Mouse (Mus musculus): Measurements from ENCODE around the gene Itga10. TPM values are rescaled to one million over a fixed set of nuclear protein-coding genes. Genes with fewer than 3 reads are reported as not detected.
A peak's percentile ranks its signal among the peaks of the same experiment; 100 is the strongest.
"Not testable (repeated sequence)": the region's sequence is repeated elsewhere in the genome, so short reads cannot be mapped to it uniquely, and the experiment has no call there.

Itga10 gene
- polyA plus RNA-seq, 1 experiment from 2014 or later, result 1.1 TPM

DNA sequence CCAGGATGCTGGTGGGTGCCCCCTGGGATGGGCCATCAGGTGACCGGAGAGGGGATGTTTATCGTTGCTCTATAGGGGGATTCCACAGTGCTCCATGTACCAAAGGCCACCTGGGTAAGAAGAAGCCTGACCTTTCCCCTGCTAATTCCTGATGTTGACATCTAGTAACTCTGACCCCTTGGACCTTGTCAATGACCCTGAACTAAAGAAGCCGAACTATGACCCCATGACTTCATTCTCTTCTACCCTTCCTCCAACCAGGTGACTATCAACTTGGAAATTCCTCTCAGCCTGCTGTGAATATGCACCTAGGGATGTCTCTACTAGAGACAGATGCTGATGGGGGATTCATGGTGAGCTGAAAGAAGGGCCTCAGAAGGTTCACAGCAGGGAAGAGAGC is 2.0 kb downstream of the Itga10 start:
- Histone ChIP-seq H3K27me3 (ENCODE audit: control insufficient read depth, insufficient read depth, low read length) (no peaks in the 10 kb centered on the region), H3K27ac (ENCODE audit: low read depth, low read length) (no peak overlapping the region), H3K4me2 (replicated peaks; ENCODE audit: low read depth, low read length) (no peak overlapping the region), H3K9me3 (ENCODE audit: control insufficient read depth, low read length) (no peaks in the 10 kb centered on the region), H3K9ac (ENCODE audit: low read depth, low read length) (no peak overlapping the region), H3K4me1 (ENCODE audit: control insufficient read depth, insufficient read depth, low read length) (no peaks in the 10 kb centered on the region), H3K36me3 (ENCODE audit: control insufficient read depth, insufficient read depth, low read length) (peaks cover 17% of the 10 kb centered on the region), H3K4me3 (ENCODE audit: low read length) (no peak overlapping the region)
- no peak for ATAC-seq (ENCODE audit: low FRiP score, low TSS enrichment)
- WGBS, result 75% methylated on average over 3 of the region's 3 CpGs

DNA sequence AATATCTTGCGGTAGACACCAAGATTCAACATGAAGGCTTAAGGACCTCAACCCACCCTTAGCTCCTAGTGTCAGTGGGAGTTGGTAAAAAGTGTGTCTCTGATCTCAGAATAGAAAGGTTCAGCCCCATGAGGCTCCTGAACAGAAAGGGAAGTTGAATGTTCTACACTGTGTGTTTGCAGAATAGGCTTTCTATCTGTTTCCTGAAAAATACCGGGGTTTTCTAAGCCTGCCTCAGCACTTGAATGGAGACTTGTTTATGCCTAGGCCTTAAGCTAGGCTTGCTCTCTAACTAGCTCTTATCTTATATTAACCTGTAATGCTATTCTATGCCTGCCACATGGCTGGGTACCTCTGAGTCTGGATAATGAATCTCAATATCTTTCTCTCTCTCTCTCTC is 15.5 kb downstream of the Itga10 start:
- H3K9me3 ChIP-seq (ENCODE audit: control insufficient read depth, low read length), result no peaks in the 10 kb centered on the region
- H3K4me3 ChIP-seq (ENCODE audit: low read length), result no peak overlapping the region
- WGBS, result 91% methylated on average over 2 of the region's 2 CpGs
- no peaks in the 10 kb centered on the region for H3K36me3 ChIP-seq (ENCODE audit: control insufficient read depth, insufficient read depth, low read length)
- no peaks in the 10 kb centered on the region for H3K27me3 ChIP-seq (ENCODE audit: control insufficient read depth, insufficient read depth, low read length)
- no peak for ATAC-seq (ENCODE audit: low FRiP score, low TSS enrichment)
- no peak overlapping the region for H3K4me2 ChIP-seq (replicated peaks; ENCODE audit: low read depth, low read length)
- H3K4me1 ChIP-seq (ENCODE audit: control insufficient read depth, insufficient read depth, low read length), result 0 out of 2 replicates have a peak, but pooled peaks cover 4% of the 10 kb centered on the region
- no peak overlapping the region for H3K9ac ChIP-seq (ENCODE audit: low read depth, low read length)
- H3K27ac ChIP-seq (ENCODE audit: low read depth, low read length), result no peak overlapping the region

DNA sequence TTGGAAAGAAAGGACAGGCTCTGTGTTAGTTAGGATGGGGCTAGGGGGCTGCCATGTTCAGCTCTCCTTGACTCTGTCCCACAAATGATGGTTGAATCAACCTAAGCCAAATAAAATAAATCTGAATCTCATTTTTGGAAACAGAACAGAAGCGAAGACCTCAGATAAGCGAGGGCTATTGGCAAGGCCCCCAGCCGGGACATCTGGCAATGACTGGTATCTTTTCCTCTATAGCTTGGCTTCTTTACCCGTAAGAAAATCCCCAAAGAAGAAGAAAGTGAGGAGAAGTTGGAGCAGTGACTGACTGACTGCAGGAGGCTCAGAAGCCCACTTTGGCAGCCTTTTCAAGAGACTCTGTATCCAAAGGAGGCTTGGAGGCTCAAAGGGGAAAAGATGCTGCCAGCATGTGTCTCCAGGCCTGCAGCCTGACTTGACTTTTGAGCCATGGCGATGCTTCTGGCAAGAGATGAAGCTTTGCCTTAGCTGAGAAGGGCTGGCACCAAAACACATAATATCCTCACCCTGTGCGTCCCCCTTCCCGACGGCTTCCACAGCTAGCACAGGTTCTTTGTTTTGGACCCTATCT is 17.4 kb downstream of the Itga10 start:
- Histone ChIP-seq H3K9me3 (ENCODE audit: control insufficient read depth, low read length) (no peaks in the 10 kb centered on the region), H3K9ac (ENCODE audit: low read depth, low read length) (peak overlapping the region; percentile 29; the same call in 1 of the 2 replicates), H3K27ac (ENCODE audit: low read depth, low read length) (peak overlapping the region; percentile 42; the same call in 1 of the 2 replicates), H3K4me3 (ENCODE audit: low read length) (no peak overlapping the region), H3K4me2 (replicated peaks; ENCODE audit: low read depth, low read length) (peak overlapping the region; percentile 38), H3K4me1 (ENCODE audit: control insufficient read depth, insufficient read depth, low read length) (0 out of 2 replicates have a peak, but pooled peaks cover 4% of the 10 kb centered on the region), H3K36me3 (ENCODE audit: control insufficient read depth, insufficient read depth, low read length) (no peaks in the 10 kb centered on the region), H3K27me3 (ENCODE audit: control insufficient read depth, insufficient read depth, low read length) (no peaks in the 10 kb centered on the region)
- no peak for ATAC-seq (ENCODE audit: low FRiP score, low TSS enrichment)
- 42% methylated on average over 8 of the region's 8 CpGs for WGBS

DNA sequence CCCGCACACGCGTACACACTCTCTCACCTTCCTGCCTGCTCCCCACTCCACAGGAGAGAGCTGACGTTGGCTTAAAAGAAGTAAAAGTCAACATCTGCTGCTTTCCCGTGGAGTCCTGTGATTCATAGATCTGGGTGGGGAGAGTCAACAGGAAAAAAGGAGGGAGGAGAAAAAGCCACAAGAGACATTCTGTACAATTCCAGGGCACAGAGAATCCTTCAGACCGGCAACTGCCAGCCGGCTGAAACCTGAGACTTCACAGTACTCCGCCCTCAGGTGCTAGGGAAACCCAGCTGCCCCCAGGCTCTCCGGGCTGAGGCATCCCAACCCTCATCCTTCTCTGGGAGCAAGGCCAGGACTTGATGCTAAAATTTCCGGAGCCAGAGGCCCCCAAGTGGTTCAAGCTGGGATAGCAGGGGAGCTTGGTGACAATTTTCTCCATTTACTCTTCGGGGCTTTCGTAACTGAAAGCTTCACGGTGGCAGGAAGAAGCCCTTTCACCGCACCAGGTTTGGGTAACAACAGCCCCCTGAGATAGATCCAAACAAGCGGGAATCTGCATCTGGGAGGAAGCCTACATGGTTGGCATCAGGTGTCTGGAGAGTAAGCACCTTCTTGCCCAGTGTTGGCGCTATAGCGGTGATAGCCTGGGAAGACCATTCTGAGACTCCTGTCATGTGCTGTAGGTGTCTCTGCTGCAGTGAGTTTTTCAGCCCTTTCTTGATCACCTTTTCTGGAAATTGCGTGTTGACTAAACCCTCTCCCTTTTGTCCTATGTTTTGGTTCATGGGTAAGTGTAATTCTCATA is 18.3 kb downstream of the Itga10 start:
- peak overlapping the region; percentile 23 for H3K4me3 ChIP-seq (ENCODE audit: low read length)
- 6% methylated on average over 15 of the region's 18 CpGs for WGBS
- H3K36me3 ChIP-seq (ENCODE audit: control insufficient read depth, insufficient read depth, low read length), result no peaks in the 10 kb centered on the region
- H3K9ac ChIP-seq (ENCODE audit: low read depth, low read length), result peak overlapping the region; percentile 29
- H3K27me3 ChIP-seq (ENCODE audit: control insufficient read depth, insufficient read depth, low read length), result no peaks in the 10 kb centered on the region
- no peaks in the 10 kb centered on the region for H3K9me3 ChIP-seq (ENCODE audit: control insufficient read depth, low read length)
- ATAC-seq (ENCODE audit: low FRiP score, low TSS enrichment), result peak; percentile 93
- H3K4me1 ChIP-seq (ENCODE audit: control insufficient read depth, insufficient read depth, low read length), result 0 out of 2 replicates have a peak, but pooled peaks cover 4% of the 10 kb centered on the region
- H3K27ac ChIP-seq (ENCODE audit: low read depth, low read length), result peak overlapping the region; percentile 42; the same call in 1 of the 2 replicates
- peak overlapping the region; percentile 38 for H3K4me2 ChIP-seq (replicated peaks; ENCODE audit: low read depth, low read length)

- WGBS, result 91% methylated on average over 7 of the region's 7 CpGs
These were observed 20.5 kb downstream of the Itga10 start for GRCm38 (mm10) chr3:96665732-96666363.

DNA sequence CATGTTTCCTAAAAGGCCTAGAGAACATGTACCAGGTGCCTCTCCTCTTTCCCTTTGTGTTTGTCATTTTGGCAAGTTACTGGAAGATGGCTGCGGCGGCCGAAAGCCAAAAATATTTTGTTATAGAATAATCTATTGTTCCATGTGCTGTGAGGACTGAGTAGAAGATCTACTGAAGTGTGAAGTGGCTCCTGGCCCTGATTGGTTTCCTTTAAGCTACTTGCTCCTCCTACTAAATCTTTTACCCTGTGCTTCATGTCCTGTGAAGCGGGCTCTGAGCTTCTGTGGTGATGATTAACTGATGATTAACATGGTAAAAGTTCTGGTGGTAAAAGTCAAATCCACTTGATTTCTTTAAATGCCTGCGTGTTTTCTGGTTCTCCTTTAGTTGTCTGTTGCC is 21.5 kb downstream of the Itga10 start:
- H3K9ac ChIP-seq (ENCODE audit: low read depth, low read length), result no peak overlapping the region
- no peaks in the 10 kb centered on the region for H3K27me3 ChIP-seq (ENCODE audit: control insufficient read depth, insufficient read depth, low read length)
- H3K27ac ChIP-seq (ENCODE audit: low read depth, low read length), result no peak overlapping the region
- no peak overlapping the region for H3K4me2 ChIP-seq (replicated peaks; ENCODE audit: low read depth, low read length)
- no peaks in the 10 kb centered on the region for H3K36me3 ChIP-seq (ENCODE audit: control insufficient read depth, insufficient read depth, low read length)
- H3K9me3 ChIP-seq (ENCODE audit: control insufficient read depth, low read length), result no peaks in the 10 kb centered on the region
- 90% methylated on average over 5 of the region's 5 CpGs for WGBS
- H3K4me1 ChIP-seq (ENCODE audit: control insufficient read depth, insufficient read depth, low read length), result peaks cover 4% of the 10 kb centered on the region; the same call in 1 of the 2 replicates
- no peak for ATAC-seq (ENCODE audit: low FRiP score, low TSS enrichment)
- no peak overlapping the region for H3K4me3 ChIP-seq (ENCODE audit: low read length)

More at GRCm38 (mm10) chr3:96665732-96666363, 20.5 kb downstream of the Itga10 start:
- H3K4me2 ChIP-seq (replicated peaks; ENCODE audit: low read depth, low read length); H3K27me3 ChIP-seq (ENCODE audit: control insufficient read depth, insufficient read depth, low read length); ATAC-seq (ENCODE audit: low FRiP score, low TSS enrichment); H3K9ac ChIP-seq (ENCODE audit: low read depth, low read length); H3K4me3 ChIP-seq (ENCODE audit: low read length); H3K36me3 ChIP-seq (ENCODE audit: control insufficient read depth, insufficient read depth, low read length); H3K27ac ChIP-seq (ENCODE audit: low read depth, low read length); H3K4me1 ChIP-seq (ENCODE audit: control insufficient read depth, insufficient read depth, low read length); H3K9me3 ChIP-seq (ENCODE audit: control insufficient read depth, low read length): not testable (repeated sequence)

DNA sequence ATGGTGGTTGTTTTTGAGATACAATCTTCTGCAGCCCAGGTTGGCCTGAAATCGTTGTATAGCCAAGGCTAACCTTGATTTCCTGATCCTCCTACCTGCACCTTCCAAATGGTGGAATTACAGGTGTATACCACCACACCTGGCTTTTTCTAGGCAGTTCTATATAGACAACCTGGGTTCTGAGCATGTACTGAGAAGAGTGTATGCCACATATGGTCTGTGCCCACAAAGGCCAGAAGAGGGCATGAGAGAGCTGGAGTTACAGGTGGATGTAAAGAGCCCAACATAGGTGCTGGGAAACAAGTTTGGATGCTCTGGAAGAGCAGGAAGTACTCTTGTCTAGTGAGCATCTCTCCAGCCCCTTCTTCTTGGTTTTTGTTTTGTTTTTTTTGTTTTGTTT is 21.9 kb downstream of the Itga10 start:
- no peak for ATAC-seq (ENCODE audit: low FRiP score, low TSS enrichment)
- H3K4me3 ChIP-seq (ENCODE audit: low read length), result no peak overlapping the region
- H3K36me3 ChIP-seq (ENCODE audit: control insufficient read depth, insufficient read depth, low read length), result no peaks in the 10 kb centered on the region
- H3K4me1 ChIP-seq (ENCODE audit: control insufficient read depth, insufficient read depth, low read length), result peaks cover 4% of the 10 kb centered on the region; the same call in 1 of the 2 replicates
- H3K9me3 ChIP-seq (ENCODE audit: control insufficient read depth, low read length), result no peaks in the 10 kb centered on the region
- H3K27ac ChIP-seq (ENCODE audit: low read depth, low read length), result no peak overlapping the region
- 52% methylated on average over 1 of the region's 1 CpGs for WGBS
- H3K4me2 ChIP-seq (replicated peaks; ENCODE audit: low read depth, low read length), result no peak overlapping the region
- no peak overlapping the region for H3K9ac ChIP-seq (ENCODE audit: low read depth, low read length)
- H3K27me3 ChIP-seq (ENCODE audit: control insufficient read depth, insufficient read depth, low read length), result no peaks in the 10 kb centered on the region

- peaks cover 1% of the 10 kb centered on the region; the same call in 1 of the 2 replicates for H3K4me1 ChIP-seq (ENCODE audit: control insufficient read depth, insufficient read depth, low read length)
- no peak overlapping the region for H3K27ac ChIP-seq (ENCODE audit: low read depth, low read length)
- no peak overlapping the region for H3K9ac ChIP-seq (ENCODE audit: low read depth, low read length)
- H3K4me2 ChIP-seq (replicated peaks; ENCODE audit: low read depth, low read length), result no peak overlapping the region
- no peaks in the 10 kb centered on the region for H3K27me3 ChIP-seq (ENCODE audit: control insufficient read depth, insufficient read depth, low read length)
- no peaks in the 10 kb centered on the region for H3K9me3 ChIP-seq (ENCODE audit: control insufficient read depth, low read length)
- H3K4me3 ChIP-seq (ENCODE audit: low read length), result no peak overlapping the region
- 95% methylated on average over 5 of the region's 5 CpGs for WGBS
- ATAC-seq (ENCODE audit: low FRiP score, low TSS enrichment), result no peak
- H3K36me3 ChIP-seq (ENCODE audit: control insufficient read depth, insufficient read depth, low read length), result no peaks in the 10 kb centered on the region
These were observed 23.2 kb downstream of the Itga10 start for GRCm38 (mm10) chr3:96668424-96669067.

Measured in kidney, embryonic 14.5 days (tissue).